Mouse (Mus musculus) embryo, embryonic 11.5 days (tissue): Measurements from ENCODE around the gene Prkn.
"Not testable (repeated sequence)": the region's sequence is repeated elsewhere in the genome, so short reads cannot be mapped to it uniquely, and the experiment has no call there.

ENCODE experiments used
- DNase-seq: peaks from one replicate; pipeline ENCODE4 v3.0.0-alpha.2; 2012; ENCODE audit warnings: low read depth, low spot score

Prkn gene

DNA sequence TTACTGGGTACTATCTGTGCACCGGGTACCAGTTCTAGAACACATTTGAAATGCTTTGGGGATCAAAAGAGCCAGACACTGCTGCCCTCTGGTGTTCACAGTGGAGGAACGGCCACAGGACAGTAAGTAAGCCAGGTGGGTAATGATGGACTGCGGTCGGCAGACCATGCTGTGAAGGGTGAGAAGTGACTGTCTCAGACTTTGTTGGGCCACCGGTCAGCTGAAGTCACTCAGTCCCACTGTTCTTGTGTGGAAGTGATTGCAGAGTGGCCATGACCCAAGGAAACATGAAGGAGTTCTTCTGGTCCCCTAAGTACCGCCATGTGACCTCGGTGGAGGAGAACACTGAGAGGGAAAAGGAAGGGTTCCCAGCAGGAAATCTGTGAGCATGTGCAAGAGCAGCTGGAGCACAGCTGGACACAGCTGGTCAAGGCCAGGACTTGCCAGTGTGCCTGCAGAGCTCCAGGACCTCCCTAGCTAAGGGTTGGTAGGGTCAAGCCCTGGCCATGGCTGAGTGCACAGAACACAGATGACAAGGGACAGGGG is 1135.0 kb downstream of the Prkn start:
- DNase-seq: no peak

DNA sequence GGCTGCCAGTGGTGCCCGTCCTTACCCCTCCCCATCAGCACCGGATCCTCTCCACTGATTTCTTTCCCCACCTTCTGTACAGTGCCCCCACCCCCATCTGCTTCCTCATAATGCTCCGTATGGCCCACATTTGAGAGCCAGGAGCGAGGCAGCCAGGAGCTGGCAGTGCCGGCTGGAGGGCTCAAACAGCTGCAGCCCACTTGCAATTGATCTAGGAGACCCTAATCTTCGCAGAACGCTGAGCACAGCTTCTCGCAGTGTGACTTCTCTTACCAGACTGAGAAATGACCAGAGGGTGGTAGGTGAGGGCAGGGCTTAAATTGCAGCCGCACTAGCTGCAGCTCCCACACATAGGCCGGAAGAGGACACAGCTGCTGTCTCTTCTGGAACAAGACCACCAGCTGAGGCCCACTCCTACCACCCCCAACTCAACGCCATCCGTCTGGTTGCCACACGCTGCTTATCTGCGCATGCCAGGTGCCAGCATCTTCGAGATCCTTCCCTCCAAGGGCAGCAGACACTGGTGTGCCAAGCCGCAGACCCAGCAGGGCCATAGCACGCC is 1138.2 kb downstream of the Prkn start:
- no peak for DNase-seq

DNA sequence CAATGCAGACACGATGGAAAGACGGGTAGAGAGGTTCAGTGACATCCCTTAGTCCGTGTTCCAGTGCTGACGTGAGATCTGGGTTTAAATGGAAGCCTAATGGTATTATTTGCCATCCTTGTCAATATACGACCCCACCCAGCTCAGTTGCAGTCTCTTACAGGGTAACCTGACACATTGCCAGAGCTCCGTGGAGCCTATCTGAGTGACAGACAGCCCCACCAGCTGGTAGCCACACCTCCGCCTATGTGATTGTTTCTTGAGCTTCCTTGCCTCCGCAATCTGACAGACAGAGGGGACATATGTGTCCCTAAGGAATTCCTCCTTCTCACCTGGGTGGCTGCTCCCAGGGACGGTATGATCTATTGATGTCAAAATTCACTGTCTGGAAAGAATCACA is 1141.5 kb downstream of the Prkn start:
- DNase-seq: no peak

DNA sequence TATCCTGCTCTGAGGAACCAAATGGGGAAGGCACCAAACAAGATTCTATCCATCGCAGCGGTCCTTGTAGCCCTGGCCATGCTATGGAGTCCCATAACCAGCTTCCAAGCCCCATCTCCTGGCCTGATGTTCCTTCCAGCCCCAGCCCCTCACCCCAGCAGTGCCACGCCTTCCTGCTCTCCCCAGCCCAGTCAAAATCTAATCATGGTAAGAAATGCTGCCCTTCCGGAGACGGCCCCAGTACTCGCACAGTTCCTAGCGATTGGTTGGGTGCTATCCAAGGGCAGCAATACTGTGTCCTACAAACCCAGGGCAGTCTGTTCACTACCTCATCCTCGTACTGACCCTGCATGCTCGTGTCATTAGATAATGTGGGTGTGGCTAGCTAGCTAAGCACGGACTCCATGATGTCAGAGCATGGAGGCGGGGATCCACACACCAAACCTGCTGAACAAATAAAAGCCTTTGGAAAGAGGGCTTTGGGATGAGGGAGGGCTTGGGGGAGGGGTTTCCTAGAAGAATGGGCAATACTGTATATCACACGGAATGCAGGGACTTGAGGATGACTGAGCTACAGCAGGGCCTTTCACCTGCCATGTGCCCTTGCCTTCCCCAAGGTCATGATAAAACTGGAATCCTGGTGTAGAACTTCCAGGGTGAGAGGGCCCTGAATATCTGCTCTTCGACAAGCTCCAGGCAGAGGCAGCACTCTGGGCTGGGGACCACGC is 1148.1 kb downstream of the Prkn start:
- DNase-seq: no peak

DNA sequence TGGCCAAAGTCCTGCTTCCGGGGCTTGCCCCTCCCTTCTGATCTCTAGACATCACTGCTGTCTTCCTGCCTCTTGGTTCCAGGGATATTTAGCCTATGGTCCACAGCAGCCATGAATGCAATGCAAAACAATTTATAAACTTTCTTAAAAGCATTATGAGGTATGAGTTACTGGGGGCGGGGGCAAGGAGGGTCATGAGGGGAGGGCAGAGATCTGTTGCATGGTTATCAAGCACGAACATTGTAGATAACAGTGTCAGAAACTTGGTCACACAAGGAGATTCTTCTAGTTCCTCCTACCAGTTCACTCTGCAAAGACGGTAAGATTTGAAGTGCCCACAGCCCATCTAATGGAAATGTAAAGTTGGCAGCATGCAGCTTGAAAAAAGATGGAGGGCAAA is 1149.1 kb downstream of the Prkn start:
- DNase-seq: no peak

DNA sequence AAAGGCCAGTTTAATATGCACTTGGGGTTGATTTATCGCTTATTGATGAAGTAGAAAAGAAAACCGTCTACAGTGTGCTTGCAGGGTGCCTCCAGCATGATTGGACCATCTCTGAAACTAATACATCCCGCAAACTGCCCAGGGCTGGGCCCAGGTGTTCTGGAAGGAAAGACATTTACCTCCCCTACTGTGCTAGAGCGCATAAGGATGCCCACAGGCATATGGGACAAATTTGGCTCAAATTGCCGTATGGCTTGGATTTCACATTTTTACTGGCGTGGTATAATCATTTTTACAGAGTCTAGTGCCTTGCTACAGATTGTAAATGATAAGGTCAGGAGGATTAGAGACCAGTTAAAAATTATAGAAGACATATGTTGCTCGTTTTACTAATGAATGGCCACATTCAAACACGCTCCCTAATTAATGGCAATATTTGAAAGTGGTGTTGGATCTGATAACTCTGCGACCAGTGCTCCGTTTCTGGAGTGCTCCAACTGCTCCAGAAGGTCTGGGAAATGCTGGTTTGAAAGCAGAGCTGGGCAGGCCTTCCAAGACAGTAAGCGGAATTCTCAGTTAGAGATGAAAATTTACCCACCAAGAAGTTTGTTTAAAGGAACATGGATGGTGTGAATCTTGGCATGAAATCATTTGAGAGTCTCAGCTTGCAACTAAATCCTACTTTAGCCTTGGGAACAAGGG is 1150.4 kb downstream of the Prkn start:
- DNase-seq: no peak

DNA sequence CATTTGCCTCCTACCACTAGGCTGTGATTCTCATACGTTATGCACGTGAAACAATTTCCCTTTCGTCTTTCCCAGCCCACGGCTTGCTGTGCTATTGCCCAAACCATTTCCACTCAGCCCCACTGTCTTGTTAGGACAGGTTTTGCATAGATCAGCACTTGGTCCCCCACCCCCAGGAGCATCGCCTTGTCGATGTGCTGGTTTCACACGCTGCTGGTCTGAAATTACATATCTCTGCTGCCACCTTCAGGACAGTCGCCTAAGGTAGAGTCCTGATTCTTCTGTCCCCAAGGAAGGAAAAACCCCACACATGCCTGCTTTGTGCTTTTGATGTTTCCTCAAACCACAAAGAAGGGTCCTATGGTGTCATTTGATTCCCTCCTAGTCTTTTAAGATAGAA is 1153.1 kb downstream of the Prkn start:
- no peak for DNase-seq

DNA sequence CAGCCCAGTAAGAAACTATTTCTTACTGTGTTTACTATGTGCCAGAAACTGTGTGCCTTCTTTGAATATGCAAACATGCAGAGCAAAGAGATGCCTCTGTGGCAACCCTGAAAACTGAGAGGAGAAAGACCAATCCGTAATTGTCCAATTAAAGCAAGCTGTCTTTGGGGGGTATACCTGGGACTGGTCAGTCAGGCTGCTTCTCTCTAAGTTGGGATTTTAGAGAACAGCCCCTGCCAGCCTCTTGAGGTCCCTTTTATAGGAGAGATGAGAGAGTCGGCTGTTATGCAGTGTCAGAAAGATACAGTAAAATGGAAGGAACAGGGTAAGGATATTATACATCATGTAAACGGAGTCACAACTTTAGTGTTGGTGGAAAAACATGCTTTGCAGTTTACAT is 1154.1 kb downstream of the Prkn start:
- DNase-seq: no peak

DNA sequence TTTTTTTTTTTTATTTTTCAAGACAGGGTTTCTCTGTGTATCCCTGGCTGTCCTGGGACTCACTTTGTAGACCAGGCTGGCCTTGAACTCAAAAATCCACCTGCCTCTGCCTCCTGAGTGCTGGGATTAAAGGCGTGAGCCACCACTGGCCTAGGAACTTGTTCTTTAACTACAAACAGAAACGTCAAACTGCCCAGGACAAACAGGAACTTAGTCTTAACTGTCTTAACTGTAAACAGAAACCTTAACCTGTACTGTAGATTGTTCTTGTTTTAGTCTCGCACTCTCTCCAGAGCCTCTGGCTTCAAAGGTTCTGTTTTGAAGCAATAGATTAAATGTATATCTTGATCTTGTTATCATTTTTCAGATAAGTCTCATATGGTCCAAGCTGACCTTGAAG is 1154.6 kb downstream of the Prkn start:
- not testable (repeated sequence) for DNase-seq

DNA sequence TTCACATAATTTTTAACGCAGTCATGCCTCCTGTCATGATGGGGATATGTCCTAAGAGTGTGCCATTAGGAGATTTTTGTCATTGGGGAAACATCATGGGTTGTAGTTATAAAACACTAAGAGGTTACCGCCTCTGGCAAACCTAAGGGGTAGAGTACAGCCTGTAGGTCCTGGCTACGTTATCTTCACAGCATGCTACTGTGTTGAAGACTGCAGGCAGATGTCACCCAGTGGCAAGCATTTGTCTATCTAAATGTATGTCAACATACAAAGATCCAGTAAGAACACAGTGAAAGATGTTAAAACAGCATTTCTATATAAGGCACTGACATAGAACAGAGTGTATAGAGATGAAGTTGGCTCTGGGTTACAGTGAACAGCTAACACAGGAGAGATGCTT is 1155.3 kb downstream of the Prkn start:
- no peak for DNase-seq

DNA sequence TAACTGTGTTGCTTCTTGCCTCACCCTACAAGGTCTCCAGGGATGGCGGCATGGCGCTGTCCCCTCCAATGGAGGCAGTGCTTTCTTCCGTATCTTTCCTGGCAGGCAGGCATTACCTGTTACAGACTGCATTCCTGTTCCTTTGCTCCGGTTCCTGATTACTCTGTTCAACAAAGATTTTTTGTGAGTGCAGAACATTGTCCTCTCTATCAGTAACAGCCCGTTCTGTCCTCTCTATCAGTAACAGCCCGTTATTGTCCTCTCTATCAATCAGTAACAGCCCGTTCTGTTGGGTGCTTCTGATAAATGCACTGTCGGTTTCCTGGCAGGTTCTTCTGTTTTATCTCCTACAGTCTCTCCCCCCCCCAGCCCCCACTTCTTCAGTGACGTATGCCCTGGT is 1156.1 kb downstream of the Prkn start:
- no peak for DNase-seq

DNA sequence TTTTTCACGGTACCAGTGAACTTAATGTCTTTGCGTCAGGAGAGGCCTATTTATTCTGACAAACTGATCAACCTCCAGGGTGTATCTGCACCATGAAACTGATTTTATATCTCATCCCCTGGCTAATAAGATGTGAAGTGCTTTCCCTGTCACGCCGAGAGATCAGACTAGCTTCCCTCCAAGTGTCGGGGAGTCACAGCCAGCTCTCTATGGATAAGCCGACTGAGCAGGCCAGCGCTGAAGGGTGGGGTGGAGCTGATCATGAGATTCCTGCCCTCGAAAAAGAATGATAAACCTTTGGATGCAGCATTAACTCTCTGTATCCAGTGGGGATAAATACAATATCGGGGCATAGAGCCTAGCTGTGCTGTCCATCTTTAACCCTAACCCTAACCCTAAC is 1160.1 kb downstream of the Prkn start:
- no peak for DNase-seq

DNA sequence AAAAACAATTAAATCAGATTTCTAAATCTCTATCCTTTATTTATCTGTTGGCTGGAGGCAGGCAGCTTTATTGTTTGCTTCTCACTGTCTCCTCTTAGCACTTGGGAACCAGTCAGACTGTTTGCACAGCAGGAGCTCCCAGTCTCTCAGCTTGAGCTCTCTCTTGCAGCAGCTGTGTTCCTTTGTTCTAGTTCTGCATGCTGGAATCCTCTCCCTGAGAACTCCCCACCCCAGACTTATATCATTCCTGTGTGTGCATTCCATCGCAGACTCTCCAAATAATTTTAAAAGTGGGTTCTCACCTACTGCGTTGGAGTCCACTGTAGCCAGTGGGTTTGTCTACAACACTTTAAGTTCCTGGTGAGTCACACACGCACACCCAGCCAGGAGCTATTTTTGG is 1181.1 kb downstream of the Prkn start:
- DNase-seq: no peak

DNA sequence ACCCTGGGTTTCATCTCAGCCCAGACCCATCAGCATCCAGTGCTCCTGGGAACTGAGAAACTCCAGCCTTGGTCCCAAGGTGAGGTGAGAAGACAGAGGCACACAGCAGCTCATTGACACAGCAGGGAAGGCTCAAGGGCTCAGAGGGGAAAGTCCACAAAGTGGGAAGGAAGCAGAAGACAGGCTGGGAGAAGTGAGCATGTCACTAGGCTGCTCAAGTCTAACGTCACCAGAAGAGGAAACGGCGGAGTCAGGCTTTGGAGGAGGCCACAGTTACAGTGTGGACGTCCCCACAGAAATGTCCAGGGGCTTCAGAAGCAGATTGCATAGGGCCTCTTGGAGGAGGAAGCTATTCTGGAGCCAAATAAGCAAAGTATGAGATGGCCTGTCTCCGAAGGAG is 1189.2 kb downstream of the Prkn start:
- DNase-seq: no peak

DNA sequence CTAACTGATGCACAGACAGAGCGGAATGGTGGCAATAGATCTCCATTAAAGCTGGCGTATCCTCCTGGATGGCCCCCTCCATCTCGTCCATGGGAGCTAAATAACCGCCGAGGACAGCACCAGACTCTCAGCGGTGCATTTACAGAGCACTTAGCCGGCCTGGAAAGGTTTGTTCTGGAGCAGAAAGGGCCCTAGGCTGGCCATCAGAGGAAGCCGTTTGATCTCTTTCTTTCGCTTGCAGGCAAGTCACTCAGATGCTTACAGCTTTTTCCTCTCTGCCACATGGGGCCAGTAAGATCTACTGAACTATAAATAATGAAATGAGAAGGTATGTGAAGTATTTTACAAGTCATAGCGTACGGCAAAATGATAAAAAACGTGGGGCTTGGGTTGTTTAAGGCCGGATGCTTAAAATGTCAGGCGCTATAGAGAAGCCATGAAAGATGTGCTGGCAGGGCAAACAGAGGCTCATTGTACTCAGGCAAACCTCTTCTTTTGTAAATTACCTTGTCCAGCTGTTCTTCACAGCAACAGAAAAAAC is 1189.8 kb downstream of the Prkn start:
- DNase-seq: no peak

DNA sequence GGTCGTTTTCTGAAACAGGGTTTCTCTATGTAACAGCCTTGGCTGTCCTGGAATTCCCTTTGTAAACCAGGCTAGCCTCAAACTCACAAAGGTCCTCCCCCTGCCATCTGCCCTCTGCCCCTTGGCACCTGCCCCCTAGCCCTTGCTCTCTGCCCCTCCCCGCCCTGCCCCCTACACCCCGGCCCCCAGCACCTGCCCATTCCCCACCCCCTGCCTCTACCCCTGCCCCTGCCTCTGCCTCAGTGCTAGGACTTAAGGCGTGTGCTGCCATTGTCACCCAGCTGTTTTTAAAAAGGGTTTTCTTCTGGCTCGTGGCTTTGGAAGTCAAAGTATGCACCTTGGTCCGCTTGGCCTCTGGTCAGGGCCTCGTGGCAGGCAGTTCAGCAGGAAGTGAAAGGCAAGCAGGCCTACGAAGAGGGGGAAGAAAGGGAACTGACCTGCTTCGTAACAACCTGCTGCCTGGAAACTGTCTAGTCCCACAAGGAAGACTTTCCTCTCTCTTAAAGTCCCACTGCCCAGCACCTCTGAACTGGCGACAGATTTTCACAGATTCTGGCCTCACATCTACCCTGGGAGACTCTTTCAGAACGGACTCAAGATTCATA is 1190.5 kb downstream of the Prkn start:
- DNase-seq: no peak

DNA sequence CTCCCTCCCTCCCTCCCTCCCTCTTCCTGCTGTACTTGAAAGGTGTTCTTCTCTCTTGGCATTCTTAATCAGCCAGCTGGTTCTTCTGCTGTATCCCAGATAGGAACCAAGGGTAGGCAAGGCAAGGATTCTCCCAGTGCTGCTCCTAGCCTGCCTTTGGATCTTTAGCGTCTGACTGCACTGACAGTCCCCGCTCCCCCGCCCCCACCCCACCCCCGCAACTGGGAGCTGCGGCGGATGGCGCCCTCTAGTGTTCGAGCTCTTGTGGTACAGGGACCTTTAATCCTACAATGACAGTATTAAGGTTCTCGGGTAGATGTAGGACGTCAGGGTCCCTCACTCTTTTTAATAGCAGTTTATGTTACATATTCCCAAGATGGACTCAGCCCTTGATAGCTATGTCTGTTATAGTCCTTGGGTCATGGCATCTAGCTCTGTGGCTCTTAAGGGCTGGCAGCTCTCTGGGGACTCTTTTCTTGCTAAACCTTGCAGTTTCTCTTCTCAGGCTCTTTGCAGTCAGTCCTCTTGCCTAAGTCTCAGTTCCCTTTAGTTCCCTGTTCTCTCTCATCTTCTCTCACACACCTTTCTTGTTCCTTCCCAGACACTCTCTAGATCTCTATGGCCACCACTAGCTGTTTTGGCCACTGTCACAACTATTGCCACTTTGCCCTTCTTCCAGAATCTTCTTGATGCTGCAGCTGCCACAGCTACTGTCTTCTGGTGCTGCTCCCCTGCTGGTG is 1191.2 kb downstream of the Prkn start:
- DNase-seq: no peak

DNA sequence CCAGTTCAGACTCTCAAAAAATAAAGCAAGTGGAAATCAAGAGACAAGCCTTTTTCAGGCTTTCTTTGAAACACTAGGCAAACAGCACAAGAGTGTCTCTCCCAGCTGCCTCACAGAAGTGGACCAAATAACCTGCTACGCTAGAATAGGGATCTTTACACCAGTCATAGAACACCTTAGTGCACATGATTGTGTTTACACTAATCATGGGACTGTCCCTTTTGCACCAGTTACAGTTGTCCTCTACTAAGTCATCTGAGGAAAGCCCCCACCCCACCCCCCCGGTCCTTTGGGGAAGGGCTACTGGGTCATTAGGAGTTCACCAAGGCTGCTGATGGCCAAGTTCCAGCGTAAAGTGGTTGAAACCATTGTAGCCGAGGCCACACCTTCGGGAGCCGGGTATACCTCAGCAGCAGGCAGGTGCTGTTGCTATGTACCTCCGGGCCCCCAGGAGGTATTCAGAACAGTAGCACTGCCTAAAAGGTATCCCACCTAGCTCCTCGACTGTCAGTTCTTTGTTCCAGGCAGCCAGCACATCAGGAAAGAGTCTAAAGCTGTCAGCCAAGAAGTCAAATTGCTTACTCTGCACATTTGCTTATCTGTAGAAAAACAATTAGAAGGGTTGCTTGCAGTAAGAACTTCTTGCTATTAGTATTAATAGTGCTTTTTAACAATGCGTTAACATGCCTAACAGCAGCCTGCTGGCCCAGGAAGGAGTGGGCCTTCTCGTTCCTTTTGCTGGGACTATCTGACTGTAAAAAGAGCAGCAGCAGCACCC is 1192.0 kb downstream of the Prkn start:
- DNase-seq: no peak

DNA sequence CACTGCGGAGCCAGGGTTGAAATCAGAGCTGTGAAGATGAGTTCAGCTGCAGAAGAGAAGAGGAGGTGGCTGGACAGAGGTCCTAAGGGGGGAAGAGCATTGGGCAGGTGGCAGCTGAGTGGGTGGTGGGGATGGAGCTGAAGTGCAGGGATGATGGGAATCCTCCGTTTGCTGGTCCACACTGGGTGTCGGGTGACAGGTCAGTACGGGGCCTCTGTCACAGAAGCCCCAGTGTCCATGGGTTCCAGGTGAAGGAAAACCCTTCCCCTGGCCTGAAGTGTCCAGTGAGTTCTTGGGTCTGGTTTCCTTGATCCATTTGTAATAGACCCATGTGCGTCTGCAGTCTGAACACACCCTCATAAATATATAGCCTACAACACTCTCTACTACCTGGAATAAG is 1195.2 kb downstream of the Prkn start:
- no peak for DNase-seq

DNA sequence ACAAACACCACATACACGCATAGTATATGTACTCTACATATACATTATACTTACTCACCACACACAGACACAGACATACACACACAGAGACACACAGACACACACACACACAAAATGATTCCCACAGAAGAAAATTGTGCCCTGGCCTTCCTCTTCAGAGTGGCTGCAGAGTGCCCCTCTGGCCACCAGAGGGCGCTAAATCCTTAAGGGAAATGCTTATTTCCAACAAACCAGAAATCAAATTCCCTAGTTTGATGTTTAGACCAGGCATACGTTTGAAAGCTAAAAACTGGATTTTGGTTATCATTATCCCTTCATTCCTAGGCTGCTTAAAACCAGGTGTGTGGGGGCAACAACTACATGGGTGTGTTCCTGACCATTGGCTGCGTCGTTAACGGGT is 1196.0 kb downstream of the Prkn start:
- no peak for DNase-seq

DNA sequence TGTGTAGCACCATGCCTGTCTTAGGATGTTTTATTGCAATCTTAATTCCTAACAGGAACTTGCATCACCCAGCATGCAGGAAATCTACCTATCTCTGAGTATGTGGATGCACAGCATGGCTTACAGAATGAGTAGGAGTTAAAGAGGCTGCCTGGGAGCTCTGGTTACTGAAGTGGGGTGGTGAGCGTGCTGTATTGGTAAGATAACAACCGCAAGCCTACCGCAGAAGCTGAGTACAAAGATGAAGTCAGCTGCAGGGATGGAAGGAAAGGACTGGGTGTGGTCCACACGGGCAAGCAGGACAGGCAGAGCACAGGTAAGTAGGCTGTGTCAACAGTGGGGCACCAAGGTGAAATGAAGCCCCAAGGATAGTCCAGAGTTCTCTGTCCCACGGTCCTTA is 1196.9 kb downstream of the Prkn start:
- no peak for DNase-seq
